Mouse (Mus musculus) kidney, adult 2 months (tissue): Measurements from ENCODE around the gene Capsl.

ENCODE experiments used
- CTCF ChIP-seq: fragments of 200-500 bp; conservative IDR thresholded peaks from 2 replicates; pipeline ENCODE4 v1.5.1; 2011; ENCODE audit warnings: low read depth, mild to moderate bottlenecking, control low read depth, low read length, moderate library complexity, mixed read lengths; ENCODE audit not compliant: insufficient read depth, insufficient read length
- POLR2A ChIP-seq: fragments of 200-500 bp; IDR thresholded peaks from one replicate; pipeline ENCODE4 v1.6.1; 2011; ENCODE audit warnings: low read depth, low read length, control low read depth

- TF ChIP-seq CTCF (no peak), POLR2A (no peak)
Measured at GRCm38 (mm10) chr15:9464039-9464438, 28.2 kb downstream of the Capsl start.
